Mouse (Mus musculus): ENCODE results near the gene Tbc1d19.

DNA sequence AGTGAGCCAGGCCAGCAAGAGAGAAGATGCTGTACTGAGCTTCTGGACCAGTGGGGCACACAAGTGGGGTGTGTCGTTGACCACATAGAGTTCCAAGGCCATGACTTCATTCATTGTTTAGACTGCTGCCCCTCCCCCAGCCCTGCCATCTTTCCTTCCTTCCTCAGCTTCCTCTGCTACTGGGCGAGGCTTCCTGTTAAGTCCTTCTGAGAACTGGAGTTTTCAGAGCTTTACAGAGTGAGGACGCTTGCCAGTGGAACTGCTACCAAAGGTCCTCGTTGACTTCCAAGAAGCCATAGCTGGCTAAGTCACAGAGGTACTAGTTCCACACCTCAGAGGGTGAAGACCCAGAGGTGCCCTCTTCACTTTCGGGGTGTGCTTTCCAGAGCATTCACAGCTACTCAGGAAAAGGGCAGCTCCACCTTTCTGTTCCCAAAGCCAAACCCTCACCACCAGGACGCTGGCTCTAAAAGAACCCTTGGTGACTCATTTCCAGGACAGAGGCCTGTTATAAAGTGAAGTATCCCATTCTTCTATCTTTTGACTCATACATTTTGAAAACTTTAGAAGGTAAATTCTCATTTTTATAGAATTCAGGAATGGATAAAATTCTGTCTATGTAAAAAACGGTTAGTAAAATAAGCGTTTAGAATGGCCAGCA is 139.3 kb downstream of the Tbc1d19 start:
- TF ChIP-seq CTCF (IDR thresholded peaks at IDR 0.05; ENCODE audit: low read depth) = no peak
- peak; percentile 94 for TF ChIP-seq EP300 (IDR thresholded peaks at IDR 0.05; ENCODE audit: low read depth)
